Mouse (Mus musculus): Measurements from ENCODE around the gene Yes1.

- TF ChIP-seq GATA1 (IDR thresholded peaks at IDR 0.05; ENCODE audit: borderline replicate concordance, low read length) (no peak), FLI1 (IDR thresholded peaks at IDR 0.05; ENCODE audit: low read length) (no peak)
Measured at GRCm38 (mm10) chr5:32564697-32565096, 46.3 kb upstream of the Yes1 start.
